Mouse (Mus musculus): ENCODE results near the gene Psmd11.

DNA sequence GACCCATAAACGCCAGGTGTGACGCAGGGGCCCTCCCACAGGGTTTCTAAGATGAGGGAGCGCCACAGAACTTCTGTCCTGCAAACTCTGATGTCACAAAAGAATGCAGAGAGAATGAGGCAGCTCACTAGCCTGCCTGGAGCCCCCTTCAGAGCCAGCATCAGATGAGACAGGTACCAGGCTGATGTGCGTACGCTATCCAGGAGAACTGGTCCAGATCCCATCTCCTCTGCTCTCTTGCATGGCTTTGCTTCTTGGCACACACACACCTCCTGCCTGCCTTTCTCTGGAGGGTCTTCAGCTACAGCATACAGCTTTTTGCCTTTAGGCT lies 80.7 kb downstream of the Psmd11 start:
- TF ChIP-seq POLR2A (IDR thresholded peaks at IDR 0.05; ENCODE audit: extremely low read depth, insufficient read depth, low read length) (no peak), CTCF (IDR thresholded peaks at IDR 0.05; ENCODE audit: low read depth, low read length) (no peak)
